Mouse (Mus musculus) neural tube, embryonic 10.5 days (tissue): Measurements from ENCODE around the gene AL607142.1.

Experiments
- DNase-seq: peaks from one replicate; pipeline ENCODE4 v3.0.0-alpha.2; 2017; ENCODE audit warnings: low spot score; ENCODE audit errors: extremely low spot score

AL607142.1 gene

GRCm38 (mm10) chr4:120101186-120101585 is 36.4 kb downstream of the AL607142.1 start:
- DNase-seq: no peak

GRCm38 (mm10) chr4:120104599-120104998 is 39.8 kb downstream of the AL607142.1 start:
- DNase-seq: peak; percentile 54

- no peak for DNase-seq
These were observed 41.6 kb downstream of the AL607142.1 start for GRCm38 (mm10) chr4:120106362-120106761.

GRCm38 (mm10) chr4:120107787-120108186 is 43.0 kb downstream of the AL607142.1 start:
- DNase-seq: no peak

GRCm38 (mm10) chr4:120115516-120115915 is 50.7 kb downstream of the AL607142.1 start:
- DNase-seq: no peak

- DNase-seq: no peak
These were observed 51.5 kb downstream of the AL607142.1 start for GRCm38 (mm10) chr4:120116312-120116711.

- DNase-seq: peak; percentile 48
These were observed 55.5 kb downstream of the AL607142.1 start for GRCm38 (mm10) chr4:120120276-120120675.

GRCm38 (mm10) chr4:120124656-120125055 is 59.9 kb downstream of the AL607142.1 start:
- DNase-seq: no peak

- DNase-seq: no peak
These were observed 61.3 kb downstream of the AL607142.1 start for GRCm38 (mm10) chr4:120126047-120126446.

- no peak for DNase-seq
These were observed 62.5 kb downstream of the AL607142.1 start for GRCm38 (mm10) chr4:120127333-120127732.

GRCm38 (mm10) chr4:120128033-120128432 is 63.2 kb downstream of the AL607142.1 start:
- DNase-seq: no peak

GRCm38 (mm10) chr4:120129233-120129885 is 64.6 kb downstream of the AL607142.1 start:
- peak; percentile 60 for DNase-seq

- DNase-seq: no peak
These were observed 66.1 kb downstream of the AL607142.1 start for GRCm38 (mm10) chr4:120130926-120131325.

- no peak for DNase-seq
These were observed 66.8 kb downstream of the AL607142.1 start for GRCm38 (mm10) chr4:120131441-120132220.

- no peak for DNase-seq
These were observed 69.4 kb downstream of the AL607142.1 start for GRCm38 (mm10) chr4:120134223-120134622.

GRCm38 (mm10) chr4:120141810-120142209 is 77.0 kb downstream of the AL607142.1 start:
- DNase-seq: no peak

- no peak for DNase-seq
These were observed 78.1 kb downstream of the AL607142.1 start for GRCm38 (mm10) chr4:120142905-120143304.
